ENCODE assay signal across 9 mouse cellular contexts in genomic region chr13:99190466-99190865, GRCm38 (mm10). TPM values are rescaled to one million over a fixed set of nuclear protein-coding genes. Genes with fewer than 3 reads are reported as not detected.
DNase-seq lines count a peak whose midpoint lies in the region; TF ChIP-seq lines count a peak whose summit lies in the region.
"Had no signal": no experiment of that assay in that cellular context is flagged by ENCODE, and none has a peak within 500 bp of the region (broad histone marks: within the 10 kb centered on the region; RNA-seq: fewer than 3 reads in every experiment).

No protein-coding gene starts in this region.

- intact Hi-C loops in gastrocnemius, adult 2 months (cut with DNase I) = loop anchor here (2.0 kb wide), 1 partner anchor 48 kb away; no protein-coding TSS in a partner anchor

- H3K4me3 ChIP-seq in gastrocnemius, adult 2 months = peak overlapping the region; percentile 69

- no peak for TF ChIP-seq CTCF in gastrocnemius, adult 2 months (IDR thresholded peaks at IDR 0.05)

- H3K27ac ChIP-seq in gastrocnemius, adult 2 months = peak overlapping the region; percentile 89

- DNase-seq in gastrocnemius, adult 2 months = peak; percentile 59
- no peak for DNase-seq in gastrocnemius, adult 18-20 months (ENCODE audit: low spot score)
- peak; percentile 98 for DNase-seq in heart, adult 11 months
- DNase-seq in kidney, adult 9 months = peak; percentile 40
- DNase-seq in lung, postnatal 10 days = peak; percentile 51
- no peak for DNase-seq in layer of hippocampus, adult 18-20 months (ENCODE audit: low spot score in 2 of 2)
- DNase-seq in right cerebral cortex, postnatal 14 days = no peak
- no peak for DNase-seq in adrenal gland, postnatal 4 days (ENCODE audit: low spot score in 2 of 2)
- DNase-seq: cerebellum, adult 18-20 months had no signal

RNA-seq across cellular contexts. Expression of gene Zfp366, which starts 5.8 kb away (rescaled TPM):
- 1 to 10 TPM; 3.1 to 7.8 TPM for total RNA-seq in gastrocnemius, adult 2 months (2021)
- total RNA-seq in gastrocnemius, adult 18-20 months (2021) = 1 to 10 TPM; 3.8 to 3.9 TPM
- total RNA-seq in layer of hippocampus, adult 18-20 months (2021) = 1 to 10 TPM; 3.6 to 3.8 TPM
- total RNA-seq in adrenal gland, postnatal 4 days (2021) = 1 to 10 TPM; 4.8 to 6.9 TPM

Comparison
In these comparisons a context has a peak if more than half of its experiments do, and no peak if none do; other contexts are left out.
1. DNase-seq: peak in gastrocnemius, adult 2 months (single experiment), heart, adult 11 months (single experiment), kidney, adult 9 months (single experiment) and lung, postnatal 10 days (single experiment); none in gastrocnemius, adult 18-20 months (single experiment), layer of hippocampus, adult 18-20 months (0 of 2), right cerebral cortex, postnatal 14 days (single experiment) and adrenal gland, postnatal 4 days (0 of 2).